Mouse (Mus musculus) right cerebral cortex, postnatal 36 days (tissue): ENCODE results near the gene Klhdc9.

ENCODE experiments used
- DNase-seq, 2 experiments: peaks; one replicate each; pipeline ENCODE4 v3.0.0; 2022; ENCODE audit warnings: low spot score in 2 of 2, mixed read lengths in 1 of 2

Klhdc9 gene

DNA sequence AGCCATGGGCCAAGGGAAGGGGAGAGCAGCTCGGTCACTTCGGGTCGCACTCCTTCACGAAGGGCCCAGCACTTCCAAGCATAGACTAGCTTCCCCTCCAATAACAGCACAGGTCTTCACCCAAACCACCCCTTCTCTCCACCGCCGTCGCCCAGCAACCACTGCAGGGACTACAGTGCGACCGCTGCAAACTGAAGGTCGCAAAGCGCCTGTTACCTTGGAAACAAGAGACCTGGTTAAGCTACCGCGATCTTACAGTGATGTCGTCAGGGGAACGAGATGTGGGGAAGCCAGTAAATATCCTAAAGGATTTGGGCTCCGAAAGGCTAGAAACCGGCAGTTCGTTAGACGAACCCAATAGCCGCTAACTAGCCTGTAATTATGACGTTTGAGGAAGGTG, at the start of gene Klhdc9:
Gene Klhdc9, minus strand, starts transcription at position 143 of the 400 bp plus-strand sequence.
- peak; percentile 86 to 90 for DNase-seq

DNA sequence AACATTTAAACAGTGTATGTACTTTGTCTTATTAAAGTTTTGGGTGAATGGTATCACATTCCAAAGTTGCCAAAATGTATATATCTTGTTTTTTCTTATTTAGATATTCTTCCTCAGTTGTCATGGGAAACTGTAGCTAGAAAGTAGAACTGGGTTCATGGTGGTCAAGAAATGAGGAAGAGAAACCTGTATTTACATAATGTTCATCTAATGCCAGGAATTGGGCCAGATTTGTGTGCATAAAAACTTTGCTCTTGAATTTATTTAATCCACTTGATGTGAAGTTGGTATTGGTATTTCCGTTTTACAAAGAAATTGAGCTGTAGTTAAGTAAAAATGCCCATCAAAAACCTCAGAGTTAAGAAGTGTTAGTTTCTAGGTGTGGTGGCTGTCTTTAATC, 49.6 kb upstream of the Klhdc9 start:
- DNase-seq = no peak

DNA sequence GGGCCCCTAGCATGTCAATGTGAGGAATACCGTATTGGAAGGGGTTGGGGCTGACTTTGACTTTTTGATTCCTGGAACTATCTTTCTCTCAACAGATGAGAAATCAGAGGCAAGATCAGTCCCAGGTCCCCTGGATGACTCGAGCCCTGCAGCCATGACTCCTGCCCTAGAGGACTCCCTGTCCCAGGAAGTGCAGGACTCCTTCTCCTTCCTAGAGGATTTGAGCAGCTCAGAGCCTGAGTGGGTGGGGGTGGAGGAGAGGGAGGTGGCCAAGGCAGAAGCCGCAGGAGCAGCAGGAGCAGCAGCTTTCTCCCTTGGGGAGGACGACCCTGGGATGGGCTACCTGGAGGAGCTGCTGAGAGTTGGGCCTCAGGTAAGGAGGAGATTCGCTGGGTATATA, 46.7 kb upstream of the Klhdc9 start:
- DNase-seq = no peak

DNA sequence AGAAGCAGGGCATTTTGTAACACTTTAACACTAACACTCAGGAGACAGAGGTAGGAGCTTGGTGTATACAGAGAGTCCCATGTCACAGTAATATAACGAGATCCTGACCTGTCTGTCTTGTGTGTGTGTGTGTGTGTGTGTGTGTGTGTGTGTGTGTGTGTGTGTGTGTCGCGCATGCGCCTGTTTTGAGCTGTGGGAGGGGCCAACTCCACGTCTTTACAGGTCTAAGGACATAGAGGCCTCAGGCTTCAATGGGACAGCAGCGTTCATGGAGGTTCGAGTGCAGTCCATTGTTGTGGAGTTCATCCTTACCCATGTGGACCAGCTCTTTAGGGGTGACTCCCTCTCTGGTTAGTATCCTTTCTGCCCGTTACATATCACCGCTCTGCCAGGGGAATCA, 42.4 kb upstream of the Klhdc9 start:
- DNase-seq = no peak

DNA sequence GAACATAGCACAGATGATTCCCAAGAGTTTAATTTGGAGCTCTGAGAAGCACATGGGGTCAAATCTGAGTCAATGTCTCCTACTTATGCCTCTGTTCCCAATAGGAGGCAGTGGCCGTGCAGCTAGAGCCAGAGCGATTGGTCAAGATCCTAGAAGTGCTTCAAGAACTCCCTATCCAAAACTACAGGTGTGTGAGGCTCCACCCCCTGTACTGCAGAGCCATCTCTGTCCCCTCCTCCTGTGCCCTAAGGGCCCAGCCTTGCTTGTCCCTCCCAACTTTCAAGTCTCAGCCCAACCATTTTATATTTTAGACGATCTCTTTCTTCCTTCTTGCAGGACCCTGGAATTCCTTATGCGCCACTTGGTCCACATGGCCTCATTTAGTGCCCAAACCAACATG, 41.2 kb upstream of the Klhdc9 start:
- no peak for DNase-seq

DNA sequence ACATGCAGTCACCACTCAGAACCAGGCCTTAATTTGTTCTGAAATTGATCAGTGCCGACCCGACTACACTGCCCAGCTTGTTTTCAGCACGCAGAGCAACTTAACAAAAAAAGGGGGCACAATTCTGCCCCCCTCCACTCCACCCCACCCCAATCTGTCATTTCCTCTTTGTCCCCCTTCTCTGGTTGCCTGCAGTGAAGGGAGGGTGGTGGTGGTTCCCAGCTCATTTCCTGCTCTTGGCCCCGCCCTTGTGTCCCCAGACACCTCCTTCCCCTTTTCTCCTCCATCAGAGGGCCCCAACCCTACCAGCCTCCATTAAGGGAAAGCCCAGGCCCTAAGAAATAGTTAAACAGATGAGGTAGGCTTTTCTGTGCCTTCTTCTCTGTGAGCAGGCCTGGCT, 29.5 kb upstream of the Klhdc9 start:
- no peak for DNase-seq

DNA sequence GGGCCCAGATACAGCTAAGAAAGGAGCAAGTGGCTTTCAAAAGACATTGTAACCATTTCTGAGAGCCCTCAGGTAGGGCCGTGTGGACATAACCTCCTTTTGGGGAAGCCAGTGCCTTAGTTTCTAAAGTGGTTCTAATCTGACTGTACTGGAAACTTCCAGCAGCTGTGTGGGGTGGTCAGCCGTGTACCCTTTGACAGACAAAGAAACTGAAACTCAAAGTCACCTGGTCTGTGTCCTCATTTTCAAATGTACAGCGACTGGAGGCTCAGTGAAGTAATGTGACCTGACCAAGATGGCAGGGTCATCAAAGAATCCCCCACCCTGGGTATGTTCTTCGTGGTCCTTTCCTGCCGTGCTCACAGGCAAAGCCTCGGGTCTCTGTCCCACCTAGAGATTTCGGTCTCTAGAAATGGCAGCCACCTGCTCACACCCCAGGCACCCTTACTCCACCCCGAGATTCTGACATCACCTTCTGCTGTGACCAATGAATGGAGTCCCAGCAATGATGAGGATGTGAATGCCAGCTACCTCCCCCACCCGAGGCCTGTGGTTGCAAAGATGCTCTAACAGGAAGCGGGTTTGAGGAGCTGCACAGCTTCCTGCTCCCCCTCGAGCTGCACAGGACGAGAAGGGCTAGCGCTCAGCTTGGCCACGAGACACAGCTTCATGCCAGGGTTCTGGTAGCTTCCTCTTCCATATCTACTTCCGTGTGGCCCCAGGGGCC, 27.9 kb upstream of the Klhdc9 start, which contains the start of gene Arhgap30:
Gene Arhgap30, plus strand, starts transcription at position 579 of the 727 bp plus-strand sequence.
- DNase-seq = no peak

DNA sequence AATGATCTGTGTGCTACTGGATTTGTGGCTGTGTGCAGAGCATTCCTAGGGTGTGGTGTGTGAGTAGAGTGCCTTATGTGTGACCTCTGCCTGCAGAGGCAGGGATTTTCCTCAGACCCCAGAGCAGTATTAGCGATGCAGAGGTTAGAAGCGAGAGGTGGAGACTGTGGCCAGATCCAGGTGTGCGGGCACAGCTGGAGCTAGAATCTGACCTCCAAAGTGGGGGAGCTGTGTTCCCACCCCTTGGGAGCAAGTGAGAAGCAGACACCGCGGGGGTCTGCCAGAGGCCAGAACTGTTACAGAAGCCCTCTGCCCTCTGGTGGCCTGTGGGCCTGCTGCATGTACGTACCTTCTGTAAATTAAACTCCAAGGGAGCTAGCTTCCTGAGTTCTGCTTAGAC, 26.5 kb upstream of the Klhdc9 start:
- DNase-seq = no peak

DNA sequence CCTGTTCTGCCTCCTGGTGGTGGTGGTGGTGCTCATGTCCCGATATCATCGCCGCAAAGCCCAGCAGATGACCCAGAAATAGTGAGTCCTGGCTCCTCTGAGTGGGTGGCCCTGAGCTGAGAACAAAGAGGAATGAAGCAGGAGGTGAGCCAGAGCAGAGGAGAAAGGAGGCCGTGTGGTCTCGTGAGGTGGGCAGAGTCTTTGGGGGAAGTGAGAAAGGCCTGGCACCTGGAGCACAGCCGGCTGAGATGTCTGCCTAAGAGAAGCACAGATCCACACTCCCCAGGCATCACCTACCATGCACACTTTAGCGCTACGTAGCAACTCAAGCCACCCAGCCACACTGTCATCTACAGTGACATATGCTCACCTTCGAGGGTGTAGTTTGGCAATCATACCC, 24.6 kb upstream of the Klhdc9 start:
- DNase-seq = no peak

DNA sequence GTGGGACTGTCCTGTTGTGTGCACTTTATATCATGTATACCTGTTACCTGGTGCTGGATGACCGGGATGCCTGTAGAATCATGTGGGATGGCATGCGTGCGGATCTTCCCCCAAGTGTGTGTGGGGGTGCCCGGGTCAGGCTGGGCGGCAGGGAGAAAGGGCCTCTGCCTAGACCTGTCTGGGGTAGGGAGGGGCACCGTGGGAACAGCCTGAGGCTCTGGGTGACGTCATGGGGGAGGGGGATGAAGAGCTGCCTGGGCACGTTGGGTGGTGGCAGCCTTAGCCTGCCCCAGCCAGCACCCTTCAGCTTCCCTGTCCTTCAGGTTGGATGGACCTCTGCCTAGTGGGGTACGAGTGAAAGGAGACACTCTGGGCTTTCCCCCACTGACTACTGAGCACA, 23.8 kb upstream of the Klhdc9 start:
- no peak for DNase-seq

DNA sequence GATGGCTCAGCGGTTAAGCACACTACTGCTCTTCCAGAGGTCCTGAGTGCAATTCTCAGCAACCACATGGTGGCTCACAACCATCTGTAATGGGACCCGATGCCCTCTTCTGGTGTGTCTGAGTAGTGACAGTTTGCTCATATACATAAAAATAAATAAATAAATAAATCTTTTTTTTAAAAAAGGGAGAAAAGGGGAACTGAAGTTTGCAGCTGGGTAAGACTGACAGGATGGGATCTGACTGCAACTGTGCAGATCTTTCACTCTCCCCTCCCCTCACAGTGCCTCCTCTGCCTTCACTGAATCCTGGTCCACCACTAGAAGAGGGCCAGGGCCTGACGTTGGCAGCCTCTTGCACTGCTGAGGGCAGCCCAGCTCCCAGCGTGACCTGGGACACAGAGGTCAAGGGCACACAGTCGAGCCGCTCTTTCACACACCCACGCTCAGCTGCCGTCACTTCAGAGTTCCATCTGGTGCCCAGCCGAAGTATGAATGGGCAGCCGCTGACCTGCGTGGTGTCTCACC, 21.6 kb upstream of the Klhdc9 start:
- DNase-seq = no peak

DNA sequence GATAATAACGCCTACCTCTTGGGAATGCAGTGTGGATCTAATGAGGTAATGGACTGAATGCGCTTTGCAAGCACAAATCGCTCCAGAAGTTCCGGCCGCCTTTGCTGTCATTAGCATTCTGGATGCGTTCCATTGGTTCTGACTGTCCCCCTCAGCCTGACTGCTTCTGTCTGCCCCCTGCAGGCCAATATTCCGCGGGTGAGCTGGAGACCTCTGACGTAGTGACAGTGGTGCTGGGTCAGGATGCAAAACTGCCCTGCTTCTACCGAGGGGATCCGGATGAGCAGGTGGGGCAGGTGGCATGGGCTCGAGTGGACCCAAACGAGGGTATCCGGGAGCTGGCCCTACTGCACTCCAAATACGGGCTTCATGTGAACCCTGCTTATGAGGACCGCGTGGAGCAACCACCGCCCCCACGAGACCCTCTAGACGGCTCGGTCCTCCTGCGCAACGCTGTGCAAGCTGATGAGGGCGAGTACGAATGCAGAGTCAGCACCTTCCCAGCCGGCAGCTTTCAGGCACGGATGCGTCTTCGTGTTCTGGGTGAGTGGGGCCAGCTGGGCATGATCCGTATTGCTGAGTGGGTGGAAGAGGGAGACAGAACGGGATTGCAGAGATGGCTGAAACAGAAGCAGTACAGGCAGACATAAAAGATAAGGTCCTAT, 19.5 kb upstream of the Klhdc9 start:
- peak; percentile 46 to 60 for DNase-seq

DNA sequence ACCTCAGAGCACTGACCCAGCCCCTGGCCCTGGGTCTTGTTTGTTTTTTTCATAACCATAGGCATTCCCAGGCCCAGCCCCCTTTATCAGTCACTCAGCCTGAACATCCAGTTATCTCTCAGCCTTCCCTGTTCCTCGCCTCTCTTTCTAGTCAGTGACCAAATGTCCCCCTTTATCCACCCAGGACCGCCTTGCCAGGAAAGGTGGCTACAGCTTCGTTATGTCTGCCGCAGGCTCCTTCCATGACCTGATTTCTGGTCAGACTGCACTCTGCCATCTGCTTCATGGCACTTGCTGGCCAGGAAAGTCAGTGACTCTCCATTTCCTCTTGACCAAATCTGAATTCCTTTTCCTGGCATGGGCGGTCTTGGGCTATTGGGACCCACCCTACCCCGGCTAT, 17.7 kb upstream of the Klhdc9 start:
- no peak for DNase-seq

DNA sequence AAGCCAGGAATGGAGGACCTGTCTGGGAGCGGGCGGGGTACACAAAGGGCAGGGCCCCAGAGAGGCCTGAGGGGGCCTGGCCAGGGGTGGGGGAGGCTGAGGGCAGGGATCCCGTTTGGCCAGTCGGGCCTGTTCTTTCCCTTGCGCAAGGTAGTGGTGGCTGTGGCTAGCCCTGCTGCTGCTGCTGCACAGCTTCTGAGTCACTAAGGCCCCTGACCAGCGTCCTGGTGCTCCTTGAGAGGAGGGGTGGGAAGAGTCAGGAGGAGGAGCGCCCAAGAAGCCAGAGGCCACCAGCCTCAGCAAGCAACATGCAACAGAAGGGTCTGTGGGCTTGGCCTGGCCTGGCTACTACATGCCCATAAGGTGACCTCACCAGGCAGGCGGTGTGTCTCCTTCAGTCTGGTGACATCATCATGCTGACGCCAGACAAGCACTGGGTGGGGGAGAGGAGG, 15.1 kb upstream of the Klhdc9 start:
- DNase-seq = no peak

DNA sequence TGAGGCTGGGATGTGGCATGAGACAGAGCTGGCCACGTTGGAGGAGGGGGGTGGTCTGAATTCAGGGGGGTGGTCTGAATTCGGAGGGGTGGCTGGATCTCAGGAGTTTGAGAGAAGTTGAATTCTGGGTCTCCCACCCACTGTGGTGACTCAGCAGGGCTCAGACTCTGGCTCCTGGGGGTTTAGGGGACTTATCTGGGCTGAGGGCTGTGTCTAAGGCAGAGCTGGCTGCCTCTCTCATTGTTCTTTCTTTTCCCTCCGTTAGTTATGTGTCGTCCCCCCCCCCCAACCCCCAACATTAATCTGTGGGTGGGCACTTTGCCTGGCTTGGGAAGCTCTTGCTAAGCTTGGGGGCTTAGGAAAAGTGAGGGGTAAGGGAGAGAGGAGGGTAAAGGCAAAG, 13.3 kb upstream of the Klhdc9 start:
- DNase-seq = no peak

DNA sequence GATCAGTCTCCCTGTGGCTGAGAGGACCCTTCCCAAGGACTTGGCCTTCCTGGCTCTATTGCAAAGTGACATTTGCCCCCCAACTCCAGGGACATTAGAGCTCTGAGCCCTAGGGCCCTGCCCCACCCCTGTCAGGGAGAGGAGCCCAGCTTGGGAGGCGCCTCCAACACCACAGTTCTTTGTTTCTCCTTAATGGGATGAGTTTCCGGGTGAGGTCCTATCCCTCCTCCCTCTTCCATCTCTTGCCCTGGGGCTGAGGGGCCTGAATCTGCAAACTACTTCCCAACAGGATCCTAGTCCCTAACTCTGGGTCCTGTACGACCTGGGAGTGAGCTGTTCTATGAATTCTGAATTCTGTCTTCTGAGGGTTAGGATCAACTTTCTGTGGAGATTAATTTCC, 12.3 kb upstream of the Klhdc9 start:
- DNase-seq = no peak

DNA sequence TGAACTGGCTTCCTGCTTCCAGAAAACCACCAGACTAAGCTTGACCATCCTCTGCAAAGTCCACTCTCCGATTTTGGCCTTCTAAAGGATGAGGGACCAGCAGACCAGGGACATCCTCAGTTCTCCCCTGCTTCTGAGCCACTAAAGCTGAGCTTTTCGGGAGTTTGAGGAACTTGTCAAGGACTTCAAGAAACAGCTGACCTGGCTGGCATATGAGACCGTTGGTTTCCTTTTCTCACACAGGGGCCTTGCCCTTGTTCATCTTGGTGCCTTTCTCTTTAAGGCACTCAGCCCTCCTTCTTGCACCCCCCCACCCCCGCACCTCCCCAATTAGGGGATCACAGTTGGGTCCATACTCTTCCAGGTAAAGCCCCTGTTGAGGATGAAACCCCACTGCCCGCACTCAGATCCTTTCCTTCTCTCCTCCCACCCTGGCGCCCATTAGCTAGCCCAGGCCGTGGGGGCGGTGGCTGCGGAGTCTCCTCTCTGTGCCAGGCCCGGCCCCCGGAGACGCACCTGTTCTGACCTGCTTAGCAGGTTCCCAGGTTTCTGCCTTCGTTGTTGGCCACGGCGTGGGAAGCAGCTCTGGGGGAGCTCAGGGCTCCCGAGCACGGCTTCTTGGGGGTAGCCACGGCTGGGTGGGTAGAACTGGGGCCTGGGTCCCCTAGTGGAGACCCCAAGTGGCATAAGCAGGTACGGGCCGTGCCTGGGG, 9.4 kb upstream of the Klhdc9 start, which contains the start of gene Nectin4:
Gene Nectin4, plus strand, starts transcription at position 255 of the 712 bp plus-strand sequence.
- no peak for DNase-seq

DNA sequence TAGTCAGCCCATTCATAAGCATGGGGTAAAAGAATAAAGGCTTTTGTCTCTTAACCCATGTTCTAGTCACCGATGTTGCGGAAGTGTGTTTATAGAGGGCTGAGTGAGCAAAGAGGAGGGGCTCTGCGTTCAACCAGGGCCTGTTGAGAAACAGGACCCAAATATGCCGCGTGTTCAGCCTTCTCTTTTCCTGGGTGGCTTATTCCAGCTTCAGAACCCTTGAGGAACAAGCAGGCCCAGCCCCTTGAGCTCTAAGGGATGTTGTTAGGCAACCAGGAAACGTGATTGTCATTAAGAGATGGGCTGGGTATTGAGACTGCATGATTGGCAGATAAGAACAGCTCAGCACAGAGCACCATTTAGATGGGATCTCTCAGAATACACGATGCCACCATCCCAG, 5.3 kb upstream of the Klhdc9 start:
- DNase-seq = no peak

DNA sequence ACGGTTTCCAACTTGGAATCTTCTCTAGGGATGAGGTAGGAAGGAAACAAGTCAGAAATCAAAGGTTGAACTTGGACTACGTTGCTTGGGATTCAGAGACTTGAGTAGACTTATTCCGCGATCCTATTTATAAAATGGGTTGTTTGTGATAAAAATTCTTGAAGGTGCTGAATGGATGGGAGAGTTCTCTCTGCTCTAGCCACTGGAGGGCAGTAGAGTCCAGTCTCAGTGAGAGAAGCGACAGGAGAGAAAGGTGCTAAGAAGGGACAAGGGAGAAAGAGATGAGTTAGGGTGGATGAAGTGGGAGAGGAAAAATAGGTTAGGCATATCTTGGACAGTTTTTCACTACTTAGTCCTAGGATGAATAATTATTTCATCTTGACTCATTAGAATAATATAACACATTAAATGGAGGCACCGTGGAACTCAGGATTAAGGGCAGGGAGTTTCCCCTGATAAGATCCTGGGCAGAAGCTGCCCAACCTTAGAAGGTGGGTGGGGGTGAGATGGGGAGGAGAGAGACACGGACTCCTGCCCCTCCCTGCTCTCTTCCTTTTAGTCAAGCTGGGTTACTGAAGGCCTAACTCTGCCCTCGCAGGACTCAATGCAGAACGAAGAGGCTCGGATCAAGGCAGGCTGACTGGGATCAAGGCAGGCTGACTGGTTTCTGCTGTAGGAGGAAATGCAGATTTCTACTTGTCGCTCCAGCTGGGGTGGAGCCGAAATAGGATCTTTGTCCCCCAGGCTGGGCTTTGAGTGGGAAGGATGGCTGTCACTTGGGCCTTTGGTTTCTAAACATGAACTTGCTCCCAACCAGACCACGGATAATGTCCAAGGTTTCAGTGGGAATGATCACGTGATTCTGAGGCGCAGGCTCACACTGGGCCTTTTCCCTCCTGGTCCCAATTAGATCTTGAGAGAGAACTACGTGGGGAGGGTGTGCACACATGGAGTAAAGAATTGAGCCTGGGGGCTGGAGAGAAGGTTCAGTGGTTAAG, 807 bp upstream of the Klhdc9 start:
- peak; percentile 26 to 56 for DNase-seq

DNA sequence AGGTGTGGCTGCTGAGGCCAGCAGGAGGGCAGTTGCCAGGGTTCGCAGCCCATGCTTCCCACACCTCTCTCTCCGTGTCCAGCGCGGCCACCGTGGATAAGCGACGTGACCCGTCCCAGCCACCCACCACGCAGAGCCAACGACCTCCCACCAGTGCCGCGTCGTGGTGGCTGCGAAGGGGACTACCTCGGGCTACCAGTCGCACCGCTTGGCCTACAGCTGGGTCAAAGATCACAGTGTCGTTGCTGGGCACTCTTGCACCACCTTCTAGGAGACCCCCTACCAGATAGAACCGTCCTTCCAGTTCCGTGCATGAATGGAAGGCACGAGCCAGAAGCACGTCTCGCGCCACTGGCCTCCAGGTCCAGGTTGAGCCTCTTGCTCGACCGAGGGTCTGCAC, 345 bp downstream of the Klhdc9 start:
- no peak for DNase-seq

DNA sequence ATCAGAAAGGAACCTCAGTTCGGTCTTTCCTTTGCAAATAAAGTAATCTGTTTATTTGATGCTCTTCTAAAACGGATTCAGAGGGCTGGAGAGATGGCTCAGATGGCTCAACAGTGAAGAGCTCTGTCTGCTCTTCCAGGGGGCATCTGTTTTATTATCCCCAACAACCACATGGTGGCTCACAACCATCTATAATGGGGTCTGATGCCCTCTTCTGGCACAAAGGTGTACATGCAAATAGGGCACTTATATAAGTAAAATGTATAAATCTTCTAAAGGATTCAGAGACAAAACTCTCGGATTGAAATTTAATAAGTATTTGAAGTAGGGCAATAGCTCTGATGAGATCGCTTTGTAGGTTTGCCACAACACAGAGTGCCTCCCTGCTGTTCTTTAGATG, 2.2 kb downstream of the Klhdc9 start:
- no peak for DNase-seq
